Mouse (Mus musculus): ENCODE data around the gene Rilp. TPM values are rescaled to one million over a fixed set of nuclear protein-coding genes. Genes with fewer than 3 reads are reported as not detected.
A peak's percentile ranks its signal among the peaks of the same experiment; 100 is the strongest.
"Not testable (repeated sequence)": the region's sequence is repeated elsewhere in the genome, so short reads cannot be mapped to it uniquely, and the experiment has no call there.

The Rilp gene
- polyA plus RNA-seq, 1 experiment from 2014 or later, result 0.26 TPM

- Histone ChIP-seq H3K27ac (peak overlapping the region; percentile 25; the same call in 1 of the 2 replicates), H3K4me2 (no peak overlapping the region), H3K36me3 (no peaks in the 10 kb centered on the region), H3K4me3 (replicated peaks) (no peak overlapping the region), H3K4me1 (replicated peaks) (peaks cover 40% of the 10 kb centered on the region), H3K9ac (replicated peaks) (no peak overlapping the region), H3K27me3 (no peaks in the 10 kb centered on the region), H3K9me3 (no peaks in the 10 kb centered on the region)
- 48% methylated on average over 5 of the region's 5 CpGs for WGBS
- ATAC-seq (ENCODE audit: insufficient number of reproducible peaks, insufficient read depth, low FRiP score, low TSS enrichment, low read depth), result no peak
Observed at GRCm38 (mm10) chr11:75549658-75550111, 39.8 kb downstream of the Rilp start.

GRCm38 (mm10) chr11:75550200-75550946 lies 40.5 kb downstream of the Rilp start:
- peak overlapping the region; percentile 41; the same call in 1 of the 2 replicates for H3K27ac ChIP-seq
- ATAC-seq (ENCODE audit: insufficient number of reproducible peaks, insufficient read depth, low FRiP score, low TSS enrichment, low read depth), result no peak
- H3K4me2 ChIP-seq, result no peak overlapping the region
- no peak overlapping the region for H3K9ac ChIP-seq (replicated peaks)
- H3K4me3 ChIP-seq (replicated peaks), result no peak overlapping the region
- H3K27me3 ChIP-seq, result no peaks in the 10 kb centered on the region
- 71% methylated on average over 12 of the region's 12 CpGs for WGBS
- no peaks in the 10 kb centered on the region for H3K9me3 ChIP-seq
- peaks cover 40% of the 10 kb centered on the region for H3K4me1 ChIP-seq (replicated peaks)
- H3K36me3 ChIP-seq, result no peaks in the 10 kb centered on the region

GRCm38 (mm10) chr11:75551321-75551720 lies 41.4 kb downstream of the Rilp start:
- peaks cover 40% of the 10 kb centered on the region for H3K4me1 ChIP-seq (replicated peaks)
- 89% methylated on average over 5 of the region's 5 CpGs for WGBS
- H3K4me3 ChIP-seq (replicated peaks), result no peak overlapping the region
- no peaks in the 10 kb centered on the region for H3K36me3 ChIP-seq
- no peaks in the 10 kb centered on the region for H3K27me3 ChIP-seq
- H3K9ac ChIP-seq (replicated peaks), result no peak overlapping the region
- no peak overlapping the region for H3K4me2 ChIP-seq
- ATAC-seq (ENCODE audit: insufficient number of reproducible peaks, insufficient read depth, low FRiP score, low TSS enrichment, low read depth), result no peak
- peak overlapping the region; percentile 82; the same call in 1 of the 2 replicates for H3K27ac ChIP-seq
- no peaks in the 10 kb centered on the region for H3K9me3 ChIP-seq

- H3K4me1 ChIP-seq (replicated peaks), result peaks cover 40% of the 10 kb centered on the region
- H3K4me2 ChIP-seq, result no peak overlapping the region
- H3K9me3 ChIP-seq, result no peaks in the 10 kb centered on the region
- ATAC-seq (ENCODE audit: insufficient number of reproducible peaks, insufficient read depth, low FRiP score, low TSS enrichment, low read depth), result 0 out of 2 replicates have a peak, but pooled peaks have one; percentile 44
- peak overlapping the region; percentile 82 for H3K27ac ChIP-seq
- 0 out of 2 replicates have a peak overlapping the region, but pooled peaks have one; percentile 4 for H3K9ac ChIP-seq (replicated peaks)
- no peaks in the 10 kb centered on the region for H3K36me3 ChIP-seq
- H3K4me3 ChIP-seq (replicated peaks), result no peak overlapping the region
- WGBS, result 54% methylated on average over 9 of the region's 9 CpGs
- no peaks in the 10 kb centered on the region for H3K27me3 ChIP-seq
Observed at GRCm38 (mm10) chr11:75551961-75552441, 42.1 kb downstream of the Rilp start.

- no peak overlapping the region for H3K4me3 ChIP-seq (replicated peaks)
- no peaks in the 10 kb centered on the region for H3K27me3 ChIP-seq
- H3K4me2 ChIP-seq, result no peak overlapping the region
- H3K9ac ChIP-seq (replicated peaks), result no peak overlapping the region
- no peak for ATAC-seq (ENCODE audit: insufficient number of reproducible peaks, insufficient read depth, low FRiP score, low TSS enrichment, low read depth)
- peaks cover 40% of the 10 kb centered on the region for H3K4me1 ChIP-seq (replicated peaks)
- H3K9me3 ChIP-seq, result peaks cover 2% of the 10 kb centered on the region; the same call in 1 of the 2 replicates
- no peaks in the 10 kb centered on the region for H3K36me3 ChIP-seq
- 33% methylated on average over 7 of the region's 7 CpGs for WGBS
- no peak overlapping the region for H3K27ac ChIP-seq
Observed at GRCm38 (mm10) chr11:75552906-75553482, 43.1 kb downstream of the Rilp start.

- H3K27ac ChIP-seq; H3K4me3 ChIP-seq (replicated peaks); ATAC-seq (ENCODE audit: insufficient number of reproducible peaks, insufficient read depth, low FRiP score, low TSS enrichment, low read depth); H3K4me2 ChIP-seq; H3K27me3 ChIP-seq; H3K9ac ChIP-seq (replicated peaks); H3K36me3 ChIP-seq; H3K9me3 ChIP-seq: not testable (repeated sequence)
- 92% methylated on average over 6 of the region's 6 CpGs for WGBS
- H3K4me1 ChIP-seq (replicated peaks), result peaks cover 25% of the 10 kb centered on the region
Observed at GRCm38 (mm10) chr11:75556006-75556405, 46.1 kb downstream of the Rilp start.

GRCm38 (mm10) chr11:75557142-75557541 lies 47.2 kb downstream of the Rilp start:
- no peak overlapping the region for H3K4me2 ChIP-seq
- H3K27ac ChIP-seq, result no peak overlapping the region
- no peaks in the 10 kb centered on the region for H3K36me3 ChIP-seq
- peaks cover 5% of the 10 kb centered on the region; the same call in 1 of the 2 replicates for H3K9me3 ChIP-seq
- 82% methylated on average over 6 of the region's 6 CpGs for WGBS
- ATAC-seq (ENCODE audit: insufficient number of reproducible peaks, insufficient read depth, low FRiP score, low TSS enrichment, low read depth), result no peak
- no peak overlapping the region for H3K9ac ChIP-seq (replicated peaks)
- H3K27me3 ChIP-seq, result no peaks in the 10 kb centered on the region
- peaks cover 13% of the 10 kb centered on the region for H3K4me1 ChIP-seq (replicated peaks)
- H3K4me3 ChIP-seq (replicated peaks), result no peak overlapping the region

- Histone ChIP-seq H3K4me2 (no peak overlapping the region), H3K27me3 (no peaks in the 10 kb centered on the region), H3K9me3 (peaks cover 5% of the 10 kb centered on the region; the same call in 1 of the 2 replicates), H3K9ac (replicated peaks) (no peak overlapping the region), H3K4me3 (replicated peaks) (no peak overlapping the region), H3K36me3 (no peaks in the 10 kb centered on the region), H3K4me1 (replicated peaks) (peaks cover 4% of the 10 kb centered on the region), H3K27ac (no peak overlapping the region)
- ATAC-seq (ENCODE audit: insufficient number of reproducible peaks, insufficient read depth, low FRiP score, low TSS enrichment, low read depth), result no peak
- WGBS, result 87% methylated on average over 1 of the region's 1 CpGs
Observed at GRCm38 (mm10) chr11:75558101-75558500, 48.2 kb downstream of the Rilp start.

- 0 out of 2 replicates have a peak, but pooled peaks cover 3% of the 10 kb centered on the region for H3K4me1 ChIP-seq (replicated peaks)
- no peak overlapping the region for H3K4me3 ChIP-seq (replicated peaks)
- ATAC-seq (ENCODE audit: insufficient number of reproducible peaks, insufficient read depth, low FRiP score, low TSS enrichment, low read depth), result no peak
- H3K9me3 ChIP-seq, result peaks cover 5% of the 10 kb centered on the region; the same call in 1 of the 2 replicates
- 89% methylated on average over 8 of the region's 8 CpGs for WGBS
- no peak overlapping the region for H3K27ac ChIP-seq
- no peaks in the 10 kb centered on the region for H3K36me3 ChIP-seq
- no peak overlapping the region for H3K4me2 ChIP-seq
- no peaks in the 10 kb centered on the region for H3K27me3 ChIP-seq
- no peak overlapping the region for H3K9ac ChIP-seq (replicated peaks)
Observed at GRCm38 (mm10) chr11:75559870-75560504, 50.1 kb downstream of the Rilp start.

- no peak for ATAC-seq (ENCODE audit: insufficient number of reproducible peaks, insufficient read depth, low FRiP score, low TSS enrichment, low read depth)
Observed at GRCm38 (mm10) chr11:75560530-75561409, 50.9 kb downstream of the Rilp start.

More at GRCm38 (mm10) chr11:75560530-75561409, 50.9 kb downstream of the Rilp start:
- H3K4me3 ChIP-seq (replicated peaks), result no peak overlapping the region
- peaks cover 5% of the 10 kb centered on the region; the same call in 1 of the 2 replicates for H3K9me3 ChIP-seq
- 69% methylated on average over 14 of the region's 14 CpGs for WGBS
- no peak overlapping the region for H3K9ac ChIP-seq (replicated peaks)
- H3K36me3 ChIP-seq, result no peaks in the 10 kb centered on the region
- H3K4me1 ChIP-seq (replicated peaks), result 0 out of 2 replicates have a peak, but pooled peaks cover 3% of the 10 kb centered on the region
- H3K4me2 ChIP-seq, result no peak overlapping the region
- H3K27me3 ChIP-seq, result no peaks in the 10 kb centered on the region
- H3K27ac ChIP-seq, result no peak overlapping the region

Data from limb, embryonic 12.5 days (tissue).